ENCODE assay signal across 32 mouse cellular contexts in genomic region chr2:24103619-24104289, GRCm38 (mm10). TPM values are rescaled to one million over a fixed set of nuclear protein-coding genes. Genes with fewer than 3 reads are reported as not detected.
DNase-seq lines count a peak whose midpoint lies in the region; ATAC-seq and TF ChIP-seq lines count a peak whose summit lies in the region.
"Had no signal": no experiment of that assay in that cellular context is flagged by ENCODE, and none has a peak within 500 bp of the region (broad histone marks: within the 10 kb centered on the region; RNA-seq: fewer than 3 reads in every experiment).

No protein-coding gene starts in this region.

- no peaks in the 10 kb centered on the region for H3K36me3 ChIP-seq in kidney, adult 2 months (ENCODE audit: control insufficient read depth, insufficient read depth, low read length)
- no peaks in the 10 kb centered on the region for H3K36me3 ChIP-seq in kidney, embryonic 15.5 days
- no peaks in the 10 kb centered on the region for H3K36me3 ChIP-seq in megakaryocyte, embryonic 14.5 days (replicated peaks; ENCODE audit: low read length)
- H3K36me3 ChIP-seq in intestine, embryonic 15.5 days: no peaks in the 10 kb centered on the region
- H3K36me3 ChIP-seq: limb, embryonic 15.5 days; stomach, embryonic 15.5 days had no signal

- peak overlapping the region; percentile 42; the same call in 1 of the 2 replicates for H3K27ac ChIP-seq in kidney, adult 2 months (ENCODE audit: insufficient read depth, low read depth, low read length)
- H3K27ac ChIP-seq in kidney, embryonic 15.5 days: no peak overlapping the region
- H3K27ac ChIP-seq in intestine, embryonic 15.5 days: no peak overlapping the region
- H3K27ac ChIP-seq: hindbrain, embryonic 14.5 days; limb, embryonic 15.5 days; stomach, embryonic 15.5 days had no signal

- no peaks in the 10 kb centered on the region for H3K4me1 ChIP-seq in kidney, adult 2 months (ENCODE audit: control insufficient read depth, insufficient read depth, low read length)
- no peaks in the 10 kb centered on the region for H3K4me1 ChIP-seq in kidney, embryonic 15.5 days
- H3K4me1 ChIP-seq in megakaryocyte, embryonic 14.5 days: no peaks in the 10 kb centered on the region
- no peaks in the 10 kb centered on the region for H3K4me1 ChIP-seq in intestine, embryonic 15.5 days (replicated peaks)
- H3K4me1 ChIP-seq: limb, embryonic 15.5 days; stomach, embryonic 15.5 days had no signal

- H3K27me3 ChIP-seq in kidney, adult 2 months (replicated peaks; ENCODE audit: control insufficient read depth, insufficient read depth, low read length): no peaks in the 10 kb centered on the region
- H3K27me3 ChIP-seq in kidney, embryonic 15.5 days: no peaks in the 10 kb centered on the region
- H3K27me3 ChIP-seq in megakaryocyte, embryonic 14.5 days (replicated peaks): no peaks in the 10 kb centered on the region
- H3K27me3 ChIP-seq in intestine, embryonic 15.5 days (replicated peaks): no peaks in the 10 kb centered on the region
- H3K27me3 ChIP-seq: limb, embryonic 15.5 days; stomach, embryonic 15.5 days had no signal

- no peak overlapping the region for H3K4me3 ChIP-seq in kidney, adult 2 months (ENCODE audit: insufficient read depth, low read depth, low read length)
- H3K4me3 ChIP-seq in kidney, embryonic 15.5 days (replicated peaks): no peak overlapping the region
- H3K4me3 ChIP-seq in megakaryocyte, embryonic 14.5 days (replicated peaks): peak overlapping the region; percentile 23
- H3K4me3 ChIP-seq in intestine, embryonic 15.5 days (replicated peaks): no peak overlapping the region
- H3K4me3 ChIP-seq: limb, embryonic 15.5 days; stomach, embryonic 15.5 days had no signal

- no peak for ATAC-seq in kidney, embryonic 15.5 days (replicated peaks; ENCODE audit: low FRiP score)
- no peak for ATAC-seq in intestine, embryonic 15.5 days
- ATAC-seq: CD4-positive, CD25-positive, alpha-beta regulatory T cell, adult 4 months; forebrain, postnatal 0 days; inflammation-experienced regulatory T-cells, adult 6 months had no signal

- no peak for TF ChIP-seq POLR2A in kidney, adult 2 months (IDR thresholded peaks at IDR 0.05; ENCODE audit: low read depth, low read length)

- TF ChIP-seq CTCF in kidney, adult 2 months (conservative IDR thresholded peaks at IDR 0.05; ENCODE audit: insufficient read depth, insufficient read length, low read depth, low read length): no peak

- H3K9ac ChIP-seq in kidney, embryonic 15.5 days: no peak overlapping the region
- no peak overlapping the region for H3K9ac ChIP-seq in intestine, embryonic 15.5 days
- H3K9ac ChIP-seq: forebrain, postnatal 0 days; hindbrain, embryonic 14.5 days; limb, embryonic 15.5 days; stomach, embryonic 15.5 days had no signal

- no peaks in the 10 kb centered on the region for H3K9me3 ChIP-seq in kidney, embryonic 15.5 days (replicated peaks)
- no peaks in the 10 kb centered on the region for H3K9me3 ChIP-seq in megakaryocyte, embryonic 14.5 days
- no peaks in the 10 kb centered on the region for H3K9me3 ChIP-seq in intestine, embryonic 15.5 days
- H3K9me3 ChIP-seq: limb, embryonic 15.5 days; stomach, embryonic 15.5 days had no signal

- intact Hi-C loops in heart, postnatal 36 days (cut with DNase I): no loop called here

- H3K4me2 ChIP-seq in kidney, embryonic 15.5 days: no peak overlapping the region
- H3K4me2 ChIP-seq in intestine, embryonic 15.5 days (replicated peaks): no peak overlapping the region
- H3K4me2 ChIP-seq: hindbrain, embryonic 14.5 days; limb, embryonic 15.5 days; stomach, embryonic 15.5 days had no signal

- peak; percentile 67 for DNase-seq in kidney, adult 2 months
- DNase-seq in lung, postnatal 36 days: peak; percentile 7
- no peak for DNase-seq in lung, postnatal 10 days
- no peak for DNase-seq in heart, postnatal 36 days
- no peak for DNase-seq in urinary bladder, postnatal 36 days (ENCODE audit: low spot score in 2 of 2)
- DNase-seq: adrenal gland, postnatal 14 days; cerebellum, postnatal 10 days; forebrain, postnatal 0 days; gastrocnemius, postnatal 14 days; left cerebral cortex, postnatal 4 days; midbrain, embryonic 14.5 days; thymus, postnatal 4 days had no signal

- 53% methylated on average over 4 of the region's 4 CpGs for WGBS in kidney, adult 2 months
- WGBS in kidney, embryonic 15.5 days: 70% methylated on average over 4 of the region's 4 CpGs
- 78% methylated on average over 4 of the region's 4 CpGs for WGBS in intestine, embryonic 15.5 days

RNA-seq across cellular contexts. Expression of gene Tbpl2, which starts 7.4 kb away (rescaled TPM):
- 0.13 TPM in 1 of 2 replicates, not detected in the other for polyA plus RNA-seq in kidney, adult 2 months (2012; rRNA removed)
- polyA plus RNA-seq in kidney, embryonic 15.5 days (2015; fragmentation: Nextera tagmentation; extraction: Ambion mirVana): not detected in 2 replicates
- not detected in 2 replicates for polyA plus RNA-seq in megakaryocyte, embryonic 14.5 days (2012; ENCODE audit: insufficient read depth, low replicate concordance)
- not detected for total RNA-seq in heart, postnatal 36 days (2021)
- not detected in 2 replicates for polyA plus RNA-seq in intestine, embryonic 15.5 days (2015; fragmentation: Nextera tagmentation; extraction: Ambion mirVana)
- total RNA-seq: adrenal gland, postnatal 14 days; forebrain, postnatal 0 days; gastrocnemius, postnatal 14 days; heart, adult 8-10 months; heart, postnatal 25 days; layer of hippocampus, postnatal 14 days; left cerebral cortex, adult 8-10 months; left cerebral cortex, postnatal 4 days; megakaryocyte-erythroid progenitor cell, adult 5-6 weeks had no signal
- polyA plus RNA-seq: brain, embryonic 14.5 days; CD4-positive, CD25-positive, alpha-beta regulatory T cell, adult 4 months; embryonic facial prominence, embryonic 11.5 days; forebrain, embryonic 11.5 days; forebrain, postnatal 0 days; heart, embryonic 14.5 days; hindbrain, embryonic 14.5 days; inflammation-experienced regulatory T-cells, adult 6 months; limb, embryonic 15.5 days; liver, embryonic 16.5 days; lung, embryonic 16.5 days; midbrain, embryonic 14.5 days; neural tube, embryonic 14.5 days; stomach, embryonic 15.5 days had no signal

RNA-seq across cellular contexts. Expression of gene Il1f8, which starts 49.2 kb away (rescaled TPM):
- not detected in 2 replicates for polyA plus RNA-seq in kidney, adult 2 months (2012; rRNA removed)
- not detected in 2 replicates for polyA plus RNA-seq in kidney, embryonic 15.5 days (2015; fragmentation: Nextera tagmentation; extraction: Ambion mirVana)
- polyA plus RNA-seq in megakaryocyte, embryonic 14.5 days (2012; ENCODE audit: insufficient read depth, low replicate concordance): not detected in 2 replicates
- not detected for total RNA-seq in heart, postnatal 36 days (2021)
- not detected in 2 replicates for polyA plus RNA-seq in intestine, embryonic 15.5 days (2015; fragmentation: Nextera tagmentation; extraction: Ambion mirVana)
- total RNA-seq: adrenal gland, postnatal 14 days; forebrain, postnatal 0 days; gastrocnemius, postnatal 14 days; heart, adult 8-10 months; heart, postnatal 25 days; layer of hippocampus, postnatal 14 days; left cerebral cortex, adult 8-10 months; left cerebral cortex, postnatal 4 days; megakaryocyte-erythroid progenitor cell, adult 5-6 weeks had no signal
- polyA plus RNA-seq: brain, embryonic 14.5 days; CD4-positive, CD25-positive, alpha-beta regulatory T cell, adult 4 months; embryonic facial prominence, embryonic 11.5 days; forebrain, embryonic 11.5 days; forebrain, postnatal 0 days; heart, embryonic 14.5 days; hindbrain, embryonic 14.5 days; inflammation-experienced regulatory T-cells, adult 6 months; liver, embryonic 16.5 days; lung, embryonic 16.5 days; midbrain, embryonic 14.5 days; neural tube, embryonic 14.5 days; stomach, embryonic 15.5 days had no signal

RNA-seq across cellular contexts. Expression of gene Hnmt, which starts 54.6 kb away (rescaled TPM):
- polyA plus RNA-seq in kidney, adult 2 months (2012; rRNA removed): 3.2 and 5.6 TPM in 2 replicates
- 1.5 and 2.0 TPM in 2 replicates for polyA plus RNA-seq in kidney, embryonic 15.5 days (2015; fragmentation: Nextera tagmentation; extraction: Ambion mirVana)
- 0.19 TPM in 1 of 2 replicates, not detected in the other for polyA plus RNA-seq in megakaryocyte, embryonic 14.5 days (2012; ENCODE audit: insufficient read depth, low replicate concordance)
- 10 to 100 TPM; 15.2 TPM for total RNA-seq in heart, postnatal 36 days (2021)
- polyA plus RNA-seq in intestine, embryonic 15.5 days (2015; fragmentation: Nextera tagmentation; extraction: Ambion mirVana): 2.1 and 2.2 TPM in 2 replicates
- polyA plus RNA-seq: CD4-positive, CD25-positive, alpha-beta regulatory T cell, adult 4 months; inflammation-experienced regulatory T-cells, adult 6 months had no signal

Comparison
In these comparisons a context has a peak if more than half of its experiments do, and no peak if none do; other contexts are left out.
1. DNase-seq: peak in kidney, adult 2 months (single experiment) and lung, postnatal 36 days (single experiment); none in lung, postnatal 10 days (single experiment), heart, postnatal 36 days (0 of 2) and urinary bladder, postnatal 36 days (0 of 2).